Mouse (Mus musculus) olfactory bulb, adult 2 months (tissue): ENCODE results near the gene Taar8c.

Experiments used
- CTCF ChIP-seq: fragments of 200-500 bp; IDR thresholded peaks from 2 replicates; pipeline ENCODE4 v1.5.1; 2012; ENCODE audit warnings: low read depth, mild to moderate bottlenecking, low read length, moderate library complexity; ENCODE audit not compliant: insufficient read depth
- POLR2A ChIP-seq: fragments of 200-500 bp; IDR thresholded peaks from 2 replicates; pipeline ENCODE4 v1.6.1; 2012; ENCODE audit warnings: mild to moderate bottlenecking, low read depth, low read length, moderate library complexity; ENCODE audit not compliant: insufficient read depth

DNA sequence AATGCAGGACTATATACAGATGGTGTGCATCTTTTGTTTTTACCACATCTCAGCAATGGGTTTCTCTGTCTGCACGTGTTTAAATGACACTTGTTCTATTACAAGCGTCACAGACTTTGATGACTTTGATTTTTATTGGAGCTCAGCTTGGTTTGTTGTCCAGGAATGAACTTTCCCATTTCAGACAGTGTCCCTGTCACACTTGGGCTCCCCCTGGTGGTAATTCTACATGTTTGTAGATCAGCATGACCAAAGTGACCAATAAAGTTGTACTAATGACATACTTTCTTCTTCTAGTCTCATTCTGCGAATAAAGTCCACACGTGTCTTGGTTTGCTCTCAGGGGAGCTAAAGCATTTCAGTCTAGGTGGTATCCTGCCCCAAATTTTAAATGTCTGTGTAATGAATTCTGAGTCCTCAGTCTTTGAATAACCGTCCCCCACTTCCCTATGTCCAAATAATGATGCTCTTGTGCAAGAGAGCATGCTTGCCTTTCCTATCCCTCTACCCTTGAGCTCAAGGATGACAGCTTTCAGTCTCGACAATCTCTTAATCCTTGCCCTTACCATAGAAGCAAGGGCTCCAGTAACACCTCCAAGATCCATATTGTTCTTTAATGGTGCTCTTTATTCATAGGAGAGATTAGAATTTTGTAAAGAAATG is 9.5 kb upstream of the Taar8c start:
- TF ChIP-seq CTCF (no peak), POLR2A (no peak)
